Mouse (Mus musculus) forebrain, embryonic 11.5 days (tissue): Measurements from ENCODE around the gene Zbtb38. TPM values are rescaled to one million over a fixed set of nuclear protein-coding genes. Genes with fewer than 3 reads are reported as not detected.

Source experiments
- ATAC-seq: fragments of 200-750 bp; cut with Nextera tagmentation; replicated peaks from 2 replicates; pipeline ENCODE4 v1.8.0; 2017; ENCODE audit warnings: moderate TSS enrichment; ENCODE audit not compliant: low FRiP score
- DNase-seq: peaks from one replicate; pipeline ENCODE4 v3.0.0-alpha.2; 2017; ENCODE audit warnings: low spot score
- H3K27ac ChIP-seq: fragments of 300-500 bp; sonication (generic); 2 replicates; pipeline ENCODE4 v1.5.1; 2014; ENCODE audit warnings: low read depth, low read length
- H3K27me3 ChIP-seq: fragments of 300-500 bp; sonication (generic); 2 replicates; pipeline ENCODE4 v1.6.1; 2014; ENCODE audit warnings: mild to moderate bottlenecking, low read length, mixed read lengths; ENCODE audit not compliant: control insufficient read depth, insufficient read depth
- H3K36me3 ChIP-seq: fragments of 300-500 bp; sonication (generic); 2 replicates; pipeline ENCODE4 v1.6.1; 2014; ENCODE audit warnings: mild to moderate bottlenecking, low read length, moderate library complexity, mixed read lengths; ENCODE audit not compliant: control insufficient read depth, insufficient read depth
- H3K4me1 ChIP-seq: fragments of 300-500 bp; sonication (generic); replicated peaks from 2 replicates; pipeline ENCODE4 v1.6.1; 2014; ENCODE audit warnings: low read length, mixed read lengths; ENCODE audit not compliant: control insufficient read depth, insufficient read depth
- H3K4me2 ChIP-seq: fragments of 300-500 bp; sonication (generic); 2 replicates; pipeline ENCODE4 v1.6.1; 2014; ENCODE audit warnings: low read depth, mild to moderate bottlenecking, low read length, moderate library complexity, mixed read lengths; ENCODE audit not compliant: severe bottlenecking
- H3K4me3 ChIP-seq: fragments of 300-500 bp; sonication (generic); 2 replicates; pipeline ENCODE4 v1.5.1; 2014; ENCODE audit warnings: low read depth, low read length
- H3K9ac ChIP-seq: fragments of 300-500 bp; sonication (generic); 2 replicates; pipeline ENCODE4 v1.6.1; 2014; ENCODE audit warnings: low read length
- H3K9me3 ChIP-seq: fragments of 300-500 bp; sonication (generic); 2 replicates; pipeline ENCODE4 v1.6.1; 2016; ENCODE audit warnings: low read length, mixed read lengths; ENCODE audit not compliant: control insufficient read depth
- WGBS: fragments of 180-500 bp; shearing (Covaris S2); extraction: QIAGEN DNeasy Blood & Tissue Kit; methylation state at CpG from one replicate; pipeline ENCODE4 v1.1.7; 2014; 5-methylcytosine and 5-hydroxymethylcytosine counted together
- polyA plus RNA-seq: library from polyadenylated mRNA; unstranded; fragments of >200 nt; fragmentation: Nextera tagmentation; extraction: Ambion mirVana; gene quantifications from 2 replicates; pipeline ENCODE4 v1.2.1, GENCODE M21; 2014

The Zbtb38 gene
- polyA plus RNA-seq, 1 experiment from 2014 or later = 10.5 TPM

GRCm38 (mm10) chr9:96705576-96706285, 46.9 kb downstream of the Zbtb38 start:
- ATAC-seq = no peak
- H3K4me3 ChIP-seq = no peak overlapping the region
- WGBS = 56% methylated on average over 11 of the region's 11 CpGs
- peak; percentile 56 for DNase-seq
- no peaks in the 10 kb centered on the region for H3K36me3 ChIP-seq
- H3K4me1 ChIP-seq = no peaks in the 10 kb centered on the region
- H3K9ac ChIP-seq = no peak overlapping the region
- H3K27ac ChIP-seq = no peak overlapping the region
- H3K27me3 ChIP-seq = no peaks in the 10 kb centered on the region
- no peaks in the 10 kb centered on the region for H3K9me3 ChIP-seq
- H3K4me2 ChIP-seq = no peak overlapping the region

DNA sequence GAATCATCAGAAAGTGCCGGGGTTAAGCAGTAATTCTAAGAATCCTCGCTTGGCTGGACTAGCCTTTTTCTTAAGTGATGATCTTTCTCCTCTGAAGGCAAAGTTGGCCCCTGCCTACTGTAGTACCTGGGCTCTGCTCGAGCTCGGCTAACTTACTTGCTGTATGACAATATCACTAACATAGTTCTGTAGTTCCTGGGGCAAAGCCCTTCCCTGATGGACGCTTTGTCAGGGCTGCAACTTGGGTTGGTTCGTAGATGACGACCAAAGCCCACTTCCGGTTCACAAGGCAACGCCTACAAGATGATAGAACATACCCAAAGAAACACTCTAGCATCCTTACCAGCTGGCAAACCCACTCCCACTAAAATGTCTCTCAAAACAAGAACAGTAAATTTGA, 47.7 kb downstream of the Zbtb38 start:
- DNase-seq (no peak), ATAC-seq (no peak)
- Histone ChIP-seq H3K4me1 (no peaks in the 10 kb centered on the region), H3K27me3 (no peaks in the 10 kb centered on the region), H3K9ac (no peak overlapping the region), H3K4me3 (no peak overlapping the region), H3K27ac (no peak overlapping the region), H3K9me3 (no peaks in the 10 kb centered on the region), H3K4me2 (no peak overlapping the region), H3K36me3 (no peaks in the 10 kb centered on the region)
- 93% methylated on average over 9 of the region's 9 CpGs for WGBS

DNA sequence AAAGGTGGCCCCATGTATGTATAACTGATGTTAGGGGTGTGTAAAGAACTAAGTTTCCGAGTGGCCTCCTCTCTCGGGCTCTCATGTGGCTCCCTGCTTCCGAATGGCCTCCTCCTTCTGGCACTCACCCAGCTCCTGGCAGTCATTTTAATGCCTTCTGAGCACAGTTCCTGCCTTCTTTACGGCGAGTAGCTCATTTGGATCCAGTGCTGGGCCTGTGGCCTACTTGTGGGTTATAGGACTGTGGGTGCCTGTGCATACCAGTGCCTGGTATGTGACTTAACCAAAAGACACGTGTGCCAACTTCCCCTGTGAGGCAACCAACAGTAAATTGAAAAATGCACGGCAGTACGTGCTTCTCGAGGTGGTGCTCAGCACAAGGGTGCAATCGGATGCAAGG, 50.7 kb downstream of the Zbtb38 start:
- no peaks in the 10 kb centered on the region for H3K4me1 ChIP-seq
- no peak overlapping the region for H3K4me3 ChIP-seq
- no peak overlapping the region for H3K27ac ChIP-seq
- DNase-seq (no peak), ATAC-seq (no peak)
- WGBS = 93% methylated on average over 10 of the region's 10 CpGs
- H3K4me2 ChIP-seq = no peak overlapping the region
- H3K27me3 ChIP-seq = no peaks in the 10 kb centered on the region
- H3K36me3 ChIP-seq = no peaks in the 10 kb centered on the region
- no peaks in the 10 kb centered on the region; the same call in 1 of the 2 replicates for H3K9me3 ChIP-seq
- H3K9ac ChIP-seq = no peak overlapping the region

- no peak overlapping the region for H3K4me2 ChIP-seq
- H3K27me3 ChIP-seq = no peaks in the 10 kb centered on the region
- H3K4me3 ChIP-seq = no peak overlapping the region
- H3K4me1 ChIP-seq = no peaks in the 10 kb centered on the region
- DNase-seq (no peak), ATAC-seq (no peak)
- no peaks in the 10 kb centered on the region for H3K36me3 ChIP-seq
- H3K27ac ChIP-seq = no peak overlapping the region
- no peaks in the 10 kb centered on the region; the same call in 1 of the 2 replicates for H3K9me3 ChIP-seq
- no peak overlapping the region for H3K9ac ChIP-seq
- 93% methylated on average over 6 of the region's 6 CpGs for WGBS
Observed at GRCm38 (mm10) chr9:96699276-96700035, 53.2 kb downstream of the Zbtb38 start.

GRCm38 (mm10) chr9:96696788-96697492, 55.7 kb downstream of the Zbtb38 start:
- Histone ChIP-seq H3K27me3 (no peaks in the 10 kb centered on the region), H3K4me2 (no peak overlapping the region), H3K9me3 (no peaks in the 10 kb centered on the region; the same call in 1 of the 2 replicates), H3K4me3 (no peak overlapping the region), H3K27ac (no peak overlapping the region), H3K4me1 (no peaks in the 10 kb centered on the region), H3K9ac (no peak overlapping the region), H3K36me3 (no peaks in the 10 kb centered on the region)
- 85% methylated on average over 14 of the region's 14 CpGs for WGBS
- DNase-seq = no peak
- ATAC-seq = no peak

DNA sequence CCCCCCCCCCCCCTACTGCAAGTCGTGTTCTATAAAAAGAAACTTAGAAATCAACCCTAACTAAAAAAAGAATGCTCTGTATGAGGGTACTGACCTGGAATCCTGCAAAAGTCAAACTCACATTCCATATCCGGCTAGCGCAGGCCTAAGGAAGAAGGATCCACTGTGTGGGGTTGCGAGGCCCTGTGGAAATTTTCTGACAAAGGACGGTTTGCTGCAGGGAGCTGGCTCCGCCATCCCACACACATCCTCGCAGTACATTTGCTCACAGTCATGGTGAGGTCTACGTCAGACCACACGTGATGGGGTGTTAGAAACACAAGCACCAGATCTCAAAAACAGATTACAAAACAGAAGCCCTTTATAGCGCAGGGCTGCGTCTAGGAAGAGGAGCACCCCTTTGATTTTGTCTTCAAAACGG, 56.5 kb downstream of the Zbtb38 start:
- no peak overlapping the region for H3K9ac ChIP-seq
- H3K36me3 ChIP-seq = no peaks in the 10 kb centered on the region
- no peak overlapping the region for H3K27ac ChIP-seq
- no peak overlapping the region for H3K4me3 ChIP-seq
- H3K4me2 ChIP-seq = no peak overlapping the region
- H3K9me3 ChIP-seq = no peaks in the 10 kb centered on the region; the same call in 1 of the 2 replicates
- no peaks in the 10 kb centered on the region for H3K4me1 ChIP-seq
- 84% methylated on average over 12 of the region's 12 CpGs for WGBS
- no peak for ATAC-seq
- no peak for DNase-seq
- H3K27me3 ChIP-seq = no peaks in the 10 kb centered on the region

DNA sequence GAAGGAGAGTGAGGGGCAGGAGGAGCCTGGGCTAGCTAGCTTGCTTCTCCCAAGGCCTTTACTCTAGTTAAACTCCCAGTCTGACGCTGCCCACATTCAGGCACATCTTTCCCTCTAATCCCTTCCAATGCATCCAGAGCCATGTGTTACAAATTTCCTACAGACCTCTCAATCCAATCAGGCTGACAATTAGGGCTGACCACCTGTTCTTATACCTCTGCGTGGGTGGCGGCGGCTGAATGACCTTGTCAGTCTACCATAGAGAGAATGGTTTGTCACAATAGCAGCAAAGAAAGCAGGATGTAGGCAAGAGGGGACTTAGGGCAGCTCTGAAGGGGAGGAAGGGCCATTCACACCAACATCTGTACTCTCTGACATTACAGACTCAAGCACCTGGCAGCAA, 62.2 kb downstream of the Zbtb38 start:
- Histone ChIP-seq H3K27ac (no peak overlapping the region), H3K4me3 (no peak overlapping the region)
- 54% methylated on average over 4 of the region's 4 CpGs for WGBS

DNA sequence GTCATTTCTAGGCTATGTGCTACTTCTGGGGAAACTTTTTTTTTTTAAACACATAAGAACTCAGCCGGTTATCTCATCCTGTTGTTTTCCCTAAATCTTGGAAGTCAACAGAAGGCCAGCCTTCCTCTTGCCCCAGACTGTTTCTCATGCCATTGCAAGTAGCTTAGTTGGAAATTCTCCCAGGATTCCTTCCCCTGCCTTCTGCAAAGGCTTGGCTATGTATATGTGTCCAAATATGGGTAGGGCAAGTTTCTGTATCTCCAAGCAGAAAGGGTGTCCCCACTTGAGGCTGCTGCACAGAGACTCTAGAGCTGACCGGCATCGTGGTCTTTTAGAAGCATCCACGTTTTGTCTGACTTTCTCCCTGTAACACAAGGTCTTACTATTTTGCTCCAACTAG, 63.6 kb downstream of the Zbtb38 start:
- DNase-seq = no peak
- no peak overlapping the region for H3K9ac ChIP-seq
- no peak for ATAC-seq
- H3K27me3 ChIP-seq = peaks cover 2% of the 10 kb centered on the region; the same call in 1 of the 2 replicates
- 96% methylated on average over 4 of the region's 4 CpGs for WGBS
- no peaks in the 10 kb centered on the region for H3K4me1 ChIP-seq
- no peaks in the 10 kb centered on the region for H3K9me3 ChIP-seq
- no peak overlapping the region for H3K4me2 ChIP-seq
- H3K27ac ChIP-seq = no peak overlapping the region
- no peak overlapping the region for H3K4me3 ChIP-seq
- H3K36me3 ChIP-seq = no peaks in the 10 kb centered on the region

More for the DNA sequence above, 62.2 kb downstream of the Zbtb38 start:
- H3K36me3 ChIP-seq = no peaks in the 10 kb centered on the region
- H3K9ac ChIP-seq = no peak overlapping the region
- no peaks in the 10 kb centered on the region for H3K9me3 ChIP-seq
- ATAC-seq (no peak), DNase-seq (no peak)
- H3K4me1 ChIP-seq = no peaks in the 10 kb centered on the region
- H3K27me3 ChIP-seq = peaks cover 2% of the 10 kb centered on the region; the same call in 1 of the 2 replicates
- H3K4me2 ChIP-seq = no peak overlapping the region
